Mouse (Mus musculus) liver, embryonic 14.5 days (tissue): ENCODE measurements at regions not wholly inside any gene's neighbourhood (a gene's known extent, or its start where the extent isn't known, plus 50 kb on each side); places are given as distances from the start of the nearest gene placed in this dataset.

ENCODE experiments used
- ATAC-seq: fragments of 200-750 bp; cut with Nextera tagmentation; 2 replicates; pipeline ENCODE4 v1.8.0; 2017; ENCODE audit warnings: moderate number of reproducible peaks, mild to moderate bottlenecking, moderate library complexity; ENCODE audit not compliant: insufficient read depth
- DNase-seq, 3 experiments: peaks; one replicate each; pipeline ENCODE4 v3.0.0-alpha.2; 2012 to 2013; ENCODE audit warnings: low read depth in 3 of 3, low spot score in 3 of 3
- H3K27ac ChIP-seq: fragments of 300-500 bp; sonication (generic); 2 replicates; pipeline ENCODE4 v1.5.1; 2014; ENCODE audit warnings: moderate library complexity, mild to moderate bottlenecking, control low read depth, inconsistent platforms
- H3K27me3 ChIP-seq: fragments of 300-500 bp; sonication (generic); 2 replicates; pipeline ENCODE4 v1.6.1; 2014; ENCODE audit warnings: mild to moderate bottlenecking, low read length, moderate library complexity; ENCODE audit not compliant: control insufficient read depth, insufficient read depth
- H3K36me3 ChIP-seq: fragments of 300-500 bp; sonication (generic); replicated peaks from 2 replicates; pipeline ENCODE4 v1.6.1; 2014; ENCODE audit warnings: low read depth; ENCODE audit not compliant: control insufficient read depth, insufficient read depth
- H3K4me1 ChIP-seq, 2 experiments: fragments of 200-500 bp in 1 of 2; fragments of 300-500 bp in 1 of 2; sonication (generic) in 1 of 2; replicated peaks; 2 replicates each; pipeline ENCODE4 v1.6.1; 2012 to 2014; ENCODE audit warnings: antibody characterized with exemption in 1 of 2, inconsistent platforms in 1 of 2, low read length in 1 of 2; ENCODE audit not compliant: control insufficient read depth in 2 of 2, insufficient read depth in 2 of 2
- H3K4me2 ChIP-seq: fragments of 300-500 bp; sonication (generic); 2 replicates; pipeline ENCODE4 v1.6.1; 2014; ENCODE audit warnings: low read depth, mild to moderate bottlenecking, control low read depth, moderate library complexity
- H3K4me3 ChIP-seq, 2 experiments: fragments of 200-500 bp in 1 of 2; fragments of 300-500 bp in 1 of 2; sonication (generic) in 1 of 2; 2 replicates each; pipeline ENCODE4 v1.5.1; 2012 to 2014; ENCODE audit warnings: low read depth in 2 of 2, low read length in 2 of 2, mild to moderate bottlenecking in 2 of 2, control low read depth in 1 of 2, inconsistent platforms in 1 of 2, moderate library complexity in 1 of 2; ENCODE audit not compliant: insufficient read depth in 1 of 2
- H3K9ac ChIP-seq: fragments of 300-500 bp; sonication (generic); replicated peaks from 2 replicates; pipeline ENCODE4 v1.6.1; 2014; ENCODE audit warnings: mild to moderate bottlenecking, control low read depth, moderate library complexity
- H3K9me3 ChIP-seq: fragments of 300-500 bp; sonication (generic); 2 replicates; pipeline ENCODE4 v1.6.1; 2016; ENCODE audit warnings: low read length, mixed read lengths; ENCODE audit not compliant: control insufficient read depth
- CTCF ChIP-seq: IDR thresholded peaks from 2 replicates; pipeline ENCODE4 v1.5.1; 2016; ENCODE audit warnings: antibody characterized with exemption, low read depth, control low read depth
- EP300 ChIP-seq: IDR thresholded peaks from 2 replicates; pipeline ENCODE4 v1.6.1; 2016; ENCODE audit warnings: antibody characterized with exemption, low read depth
- WGBS: fragments of 180-500 bp; shearing (Covaris S2); extraction: QIAGEN DNeasy Blood & Tissue Kit; methylation state at CpG from one replicate; pipeline ENCODE4 v1.1.7; 2014; ENCODE audit not compliant: insufficient replicate concordance; 5-methylcytosine and 5-hydroxymethylcytosine counted together

DNA sequence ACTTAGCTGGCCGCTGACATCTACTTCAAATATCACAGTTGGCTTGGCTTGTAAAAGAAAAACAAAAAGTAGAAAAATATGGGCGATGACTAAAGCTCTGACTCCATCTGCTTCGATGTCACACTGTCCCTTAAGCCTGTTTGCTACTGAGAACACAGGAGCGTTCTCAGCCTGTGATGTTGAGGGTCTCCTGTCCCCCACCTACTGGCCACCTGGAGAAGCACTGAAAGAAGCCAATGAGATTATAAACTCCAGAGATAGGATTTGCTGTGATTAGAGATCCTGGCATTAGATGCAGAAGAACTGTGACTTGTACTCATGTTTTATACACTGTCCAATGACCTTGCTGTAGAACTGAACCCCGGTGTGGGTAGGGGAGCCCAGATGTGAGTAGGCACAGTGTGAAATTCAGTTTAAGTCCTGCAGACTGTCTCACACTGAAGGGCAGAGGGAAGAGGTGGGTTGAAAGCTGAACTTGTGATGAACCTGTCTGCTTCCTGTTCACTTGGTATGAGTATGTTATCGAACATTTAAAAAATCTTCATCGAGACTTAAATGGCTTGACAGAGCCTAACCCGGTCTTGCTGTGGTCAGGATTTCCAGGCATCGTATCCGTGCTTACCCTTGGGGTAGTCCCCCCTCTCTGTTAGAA, 63.7 kb upstream of the 1700020N01Rik start:
- Histone ChIP-seq H3K27ac (no peak overlapping the region), H3K27me3 (no peaks in the 10 kb centered on the region)
- no peak for ATAC-seq

GRCm38 (mm10) chr10:21532142-21532541, 60.8 kb upstream of the 1700020N01Rik start:
- no peak overlapping the region for H3K9ac ChIP-seq
- H3K4me2 ChIP-seq, result no peak overlapping the region
- no peak for TF ChIP-seq EP300
- no peak for TF ChIP-seq CTCF
- WGBS, result 34% methylated on average over 1 of the region's 1 CpGs
- H3K4me3 ChIP-seq, result no peak overlapping the region
- H3K4me1 ChIP-seq, result no peaks in the 10 kb centered on the region
- no peak for DNase-seq
- no peak overlapping the region for H3K27ac ChIP-seq
- H3K9me3 ChIP-seq, result no peaks in the 10 kb centered on the region
- ATAC-seq, result no peak
- no peaks in the 10 kb centered on the region for H3K36me3 ChIP-seq
- H3K27me3 ChIP-seq, result no peaks in the 10 kb centered on the region

More for the DNA sequence above, 63.7 kb upstream of the 1700020N01Rik start:
- Histone ChIP-seq H3K36me3 (no peaks in the 10 kb centered on the region), H3K4me3 (no peak overlapping the region), H3K9ac (no peak overlapping the region), H3K9me3 (no peaks in the 10 kb centered on the region), H3K4me1 (peaks cover 0 to 2% of the 10 kb centered on the region in 2 experiments; a peak in 1 of 4 replicates), H3K4me2 (no peak overlapping the region)
- no peak for DNase-seq
- WGBS, result 53% methylated on average over 10 of the region's 10 CpGs
- TF ChIP-seq CTCF, result no peak
- no peak for TF ChIP-seq EP300

- no peaks in the 10 kb centered on the region for H3K9me3 ChIP-seq
- DNase-seq, result no peak
- no peak overlapping the region for H3K9ac ChIP-seq
- TF ChIP-seq EP300 (no peak), CTCF (no peak)
- 41% methylated on average over 5 of the region's 5 CpGs for WGBS
- no peak overlapping the region for H3K4me2 ChIP-seq
- H3K36me3 ChIP-seq, result no peaks in the 10 kb centered on the region
- no peaks in the 10 kb centered on the region for H3K27me3 ChIP-seq
- no peak overlapping the region for H3K27ac ChIP-seq
- ATAC-seq, result no peak
- no peak overlapping the region for H3K4me3 ChIP-seq
- no peaks in the 10 kb centered on the region for H3K4me1 ChIP-seq
Observed at GRCm38 (mm10) chr10:21535631-21536030, 57.3 kb upstream of the 1700020N01Rik start.

GRCm38 (mm10) chr10:21538481-21538880, 54.5 kb upstream of the 1700020N01Rik start:
- no peak for DNase-seq
- H3K9me3 ChIP-seq, result no peaks in the 10 kb centered on the region
- H3K4me2 ChIP-seq, result no peak overlapping the region
- H3K9ac ChIP-seq, result no peak overlapping the region
- H3K36me3 ChIP-seq, result no peaks in the 10 kb centered on the region
- H3K27me3 ChIP-seq, result no peaks in the 10 kb centered on the region
- H3K4me3 ChIP-seq, result no peak overlapping the region
- H3K4me1 ChIP-seq, result no peaks in the 10 kb centered on the region
- H3K27ac ChIP-seq, result no peak overlapping the region
- no peak for TF ChIP-seq EP300
- 64% methylated on average over 6 of the region's 6 CpGs for WGBS
- no peak for ATAC-seq
